Mouse (Mus musculus) liver, embryonic 14.5 days (tissue): ENCODE measurements around the gene Ank2. TPM values are rescaled to one million over a fixed set of nuclear protein-coding genes. Genes with fewer than 3 reads are reported as not detected.
A peak's percentile ranks its signal among the peaks of the same experiment; 100 is the strongest.

ENCODE experiments used
- ATAC-seq: fragments of 200-750 bp; cut with Nextera tagmentation; 2 replicates; pipeline ENCODE4 v1.8.0; 2017; ENCODE audit warnings: moderate number of reproducible peaks, mild to moderate bottlenecking, moderate library complexity; ENCODE audit not compliant: insufficient read depth
- DNase-seq, 3 experiments: peaks; one replicate each; pipeline ENCODE4 v3.0.0-alpha.2; 2012 to 2013; ENCODE audit warnings: low read depth in 3 of 3, low spot score in 3 of 3
- H3K27ac ChIP-seq: fragments of 300-500 bp; sonication (generic); 2 replicates; pipeline ENCODE4 v1.5.1; 2014; ENCODE audit warnings: moderate library complexity, mild to moderate bottlenecking, control low read depth, inconsistent platforms
- H3K27me3 ChIP-seq: fragments of 300-500 bp; sonication (generic); 2 replicates; pipeline ENCODE4 v1.6.1; 2014; ENCODE audit warnings: mild to moderate bottlenecking, low read length, moderate library complexity; ENCODE audit not compliant: control insufficient read depth, insufficient read depth
- H3K36me3 ChIP-seq: fragments of 300-500 bp; sonication (generic); replicated peaks from 2 replicates; pipeline ENCODE4 v1.6.1; 2014; ENCODE audit warnings: low read depth; ENCODE audit not compliant: control insufficient read depth, insufficient read depth
- H3K4me1 ChIP-seq, 2 experiments: fragments of 200-500 bp in 1 of 2; fragments of 300-500 bp in 1 of 2; sonication (generic) in 1 of 2; replicated peaks; 2 replicates each; pipeline ENCODE4 v1.6.1; 2012 to 2014; ENCODE audit warnings: antibody characterized with exemption in 1 of 2, inconsistent platforms in 1 of 2, low read length in 1 of 2; ENCODE audit not compliant: control insufficient read depth in 2 of 2, insufficient read depth in 2 of 2
- H3K4me2 ChIP-seq: fragments of 300-500 bp; sonication (generic); 2 replicates; pipeline ENCODE4 v1.6.1; 2014; ENCODE audit warnings: low read depth, mild to moderate bottlenecking, control low read depth, moderate library complexity
- H3K4me3 ChIP-seq, 2 experiments: fragments of 200-500 bp in 1 of 2; fragments of 300-500 bp in 1 of 2; sonication (generic) in 1 of 2; 2 replicates each; pipeline ENCODE4 v1.5.1; 2012 to 2014; ENCODE audit warnings: low read depth in 2 of 2, low read length in 2 of 2, mild to moderate bottlenecking in 2 of 2, control low read depth in 1 of 2, inconsistent platforms in 1 of 2, moderate library complexity in 1 of 2; ENCODE audit not compliant: insufficient read depth in 1 of 2
- H3K9ac ChIP-seq: fragments of 300-500 bp; sonication (generic); replicated peaks from 2 replicates; pipeline ENCODE4 v1.6.1; 2014; ENCODE audit warnings: mild to moderate bottlenecking, control low read depth, moderate library complexity
- H3K9me3 ChIP-seq: fragments of 300-500 bp; sonication (generic); 2 replicates; pipeline ENCODE4 v1.6.1; 2016; ENCODE audit warnings: low read length, mixed read lengths; ENCODE audit not compliant: control insufficient read depth
- CTCF ChIP-seq: IDR thresholded peaks from 2 replicates; pipeline ENCODE4 v1.5.1; 2016; ENCODE audit warnings: antibody characterized with exemption, low read depth, control low read depth
- EP300 ChIP-seq: IDR thresholded peaks from 2 replicates; pipeline ENCODE4 v1.6.1; 2016; ENCODE audit warnings: antibody characterized with exemption, low read depth
- WGBS: fragments of 180-500 bp; shearing (Covaris S2); extraction: QIAGEN DNeasy Blood & Tissue Kit; methylation state at CpG from one replicate; pipeline ENCODE4 v1.1.7; 2014; ENCODE audit not compliant: insufficient replicate concordance; 5-methylcytosine and 5-hydroxymethylcytosine counted together
- polyA plus RNA-seq, 2 experiments: library from polyadenylated mRNA; depleted of rRNA in 1 of 2; stranded (reverse) in 1 of 2; unstranded in 1 of 2; fragments of >200 nt; fragmentation: Nextera tagmentation in 1 of 2; extraction: Ambion mirVana in 1 of 2; gene quantifications; 2 replicates each; pipeline versions ENCODE4 v1.2.1 to v1.2.3; 2012 to 2014

Ank2 gene
- polyA plus RNA-seq, 2 experiments, result 4.8 to 5.2 TPM

GRCm38 (mm10) chr3:127361384-127361783 lies 137.8 kb downstream of the Ank2 start:
- Histone ChIP-seq H3K9me3 (no peaks in the 10 kb centered on the region), H3K4me3 (no peak overlapping the region), H3K9ac (no peak overlapping the region), H3K4me1 (no peaks in the 10 kb centered on the region), H3K36me3 (no peaks in the 10 kb centered on the region), H3K4me2 (no peak overlapping the region), H3K27ac (no peak overlapping the region), H3K27me3 (no peaks in the 10 kb centered on the region)
- TF ChIP-seq EP300 (no peak), CTCF (no peak)
- 58% methylated on average over 5 of the region's 5 CpGs for WGBS
- DNase-seq, result no peak
- no peak for ATAC-seq

DNA sequence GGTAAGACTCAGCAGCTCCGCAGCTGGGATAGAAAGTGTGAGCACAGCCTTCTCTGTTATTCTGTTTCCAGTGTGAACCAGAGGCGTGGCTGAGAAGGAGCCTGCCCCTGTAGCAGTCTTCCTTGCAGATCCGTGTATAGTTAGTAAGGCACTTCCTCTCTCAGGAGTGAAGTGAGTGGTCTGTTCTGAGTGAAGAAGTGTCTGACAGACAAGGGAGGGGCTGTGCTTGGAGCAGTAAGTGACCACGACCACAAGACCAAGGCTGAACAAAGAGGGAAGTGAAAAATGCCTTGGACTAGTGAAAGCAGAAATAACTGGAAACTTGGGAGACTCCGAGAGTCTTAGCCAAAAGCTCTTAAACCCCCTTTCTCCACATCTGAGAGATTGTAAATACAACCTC lies 143.9 kb downstream of the Ank2 start:
- no peak for TF ChIP-seq EP300
- H3K36me3 ChIP-seq, result no peaks in the 10 kb centered on the region
- H3K4me3 ChIP-seq, result no peak overlapping the region
- no peaks in the 10 kb centered on the region for H3K4me1 ChIP-seq
- H3K27me3 ChIP-seq, result no peaks in the 10 kb centered on the region
- H3K27ac ChIP-seq, result no peak overlapping the region
- ATAC-seq, result peak; percentile 58; the same call in 1 of the 2 replicates
- no peaks in the 10 kb centered on the region for H3K9me3 ChIP-seq
- 14% methylated on average over 5 of the region's 5 CpGs for WGBS
- no peak overlapping the region for H3K4me2 ChIP-seq
- H3K9ac ChIP-seq, result no peak overlapping the region
- peak in 2 of 3 experiments; percentile 6 to 26 for DNase-seq

DNA sequence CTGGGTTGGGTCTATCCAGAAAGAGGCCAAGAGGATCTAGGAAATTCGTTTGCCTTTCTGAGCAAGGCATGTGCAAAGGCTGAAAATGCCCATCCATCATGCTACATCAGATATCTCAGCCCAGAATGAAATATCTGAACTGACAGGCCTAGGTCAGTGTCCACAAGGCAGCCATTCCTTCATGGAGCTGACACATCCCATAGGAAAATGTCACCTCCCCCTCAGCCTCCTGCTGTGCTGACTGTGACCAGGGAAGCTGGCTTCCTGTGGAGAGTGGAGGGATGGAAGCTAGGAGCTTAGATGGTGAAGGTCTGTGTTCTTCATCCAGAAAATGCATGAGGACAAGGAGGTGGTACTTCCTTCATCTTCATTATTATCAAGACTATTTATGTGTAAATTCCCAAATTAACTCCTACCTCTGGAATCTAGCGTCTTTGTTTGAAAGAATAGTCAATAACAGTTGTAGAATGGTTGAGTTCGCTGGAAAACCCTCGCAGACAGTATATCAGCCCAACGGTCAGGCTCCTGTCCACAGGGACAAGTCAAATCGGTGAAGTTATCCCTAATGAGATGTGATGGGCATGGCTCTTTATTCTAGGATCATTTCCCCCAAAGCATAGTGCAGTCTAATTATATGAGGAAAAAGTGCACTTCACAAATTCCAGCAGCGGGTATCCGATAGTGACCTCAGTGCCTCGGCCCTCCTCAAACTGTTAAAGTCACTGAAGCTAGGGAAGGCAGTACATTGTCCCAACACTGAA lies 148.4 kb downstream of the Ank2 start:
- no peak overlapping the region for H3K4me3 ChIP-seq
- no peak overlapping the region for H3K27ac ChIP-seq
- no peaks in the 10 kb centered on the region for H3K4me1 ChIP-seq
- no peak overlapping the region for H3K4me2 ChIP-seq
- no peaks in the 10 kb centered on the region for H3K27me3 ChIP-seq
- no peaks in the 10 kb centered on the region for H3K36me3 ChIP-seq
- no peak for TF ChIP-seq CTCF
- no peak for TF ChIP-seq EP300
- no peak overlapping the region for H3K9ac ChIP-seq
- 74% methylated on average over 9 of the region's 9 CpGs for WGBS
- DNase-seq (no peak), ATAC-seq (no peak)
- no peaks in the 10 kb centered on the region for H3K9me3 ChIP-seq

DNA sequence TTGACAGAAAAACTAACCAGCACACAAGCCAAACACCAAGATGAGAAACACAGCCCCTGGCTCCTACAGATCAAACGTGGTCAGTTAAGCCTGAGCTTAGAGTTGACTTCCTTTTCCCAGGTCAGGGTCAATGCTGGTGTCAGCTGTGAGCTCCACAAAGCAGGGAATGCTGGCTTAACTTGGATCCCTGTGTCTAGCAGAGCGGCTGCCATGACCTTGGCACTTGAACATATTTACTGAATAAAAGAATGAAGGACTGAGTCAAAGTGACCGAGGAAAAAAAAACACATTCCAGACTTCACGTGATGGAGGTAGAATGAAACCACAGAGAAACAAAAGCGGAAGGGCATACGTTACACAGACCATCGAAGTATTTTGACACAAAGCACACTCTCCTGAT lies 150.2 kb downstream of the Ank2 start:
- Histone ChIP-seq H3K9me3 (no peaks in the 10 kb centered on the region), H3K4me1 (no peaks in the 10 kb centered on the region), H3K27ac (no peak overlapping the region), H3K27me3 (no peaks in the 10 kb centered on the region), H3K4me2 (no peak overlapping the region), H3K36me3 (no peaks in the 10 kb centered on the region), H3K4me3 (no peak overlapping the region), H3K9ac (no peak overlapping the region)
- 65% methylated on average over 7 of the region's 7 CpGs for WGBS
- ATAC-seq (no peak), DNase-seq (no peak)
- TF ChIP-seq EP300 (no peak), CTCF (no peak)

GRCm38 (mm10) chr3:127345860-127346459 lies 153.2 kb downstream of the Ank2 start:
- Histone ChIP-seq H3K9me3 (no peaks in the 10 kb centered on the region), H3K4me2 (no peak overlapping the region), H3K4me3 (no peak overlapping the region), H3K4me1 (no peaks in the 10 kb centered on the region), H3K27ac (no peak overlapping the region), H3K27me3 (no peaks in the 10 kb centered on the region), H3K36me3 (no peaks in the 10 kb centered on the region), H3K9ac (no peak overlapping the region)
- DNase-seq (no peak), ATAC-seq (no peak)
- WGBS, result 64% methylated on average over 8 of the region's 8 CpGs
- TF ChIP-seq EP300 (no peak), CTCF (no peak)
